Mouse (Mus musculus) erythroblast, adult 5-6 weeks (primary cell): ENCODE data around the gene Nfkbil1. TPM values are rescaled to one million over a fixed set of nuclear protein-coding genes. Genes with fewer than 3 reads are reported as not detected.
A peak's percentile ranks its signal among the peaks of the same experiment; 100 is the strongest.

ENCODE experiments used
- ATAC-seq: replicated peaks from 2 replicates; pipeline ENCODE4 v1.8.0; 2016; ENCODE audit warnings: moderate number of reproducible peaks, mild to moderate bottlenecking, moderate TSS enrichment, inconsistent platforms; ENCODE audit not compliant: poor library complexity, low FRiP score, severe bottlenecking
- total RNA-seq, 2 experiments: library from RNA; stranded (forward) in 1 of 2; stranded (reverse) in 1 of 2; fragments of 150-400 nt in 1 of 2; fragments of 200-764, 138-1000 nt in 1 of 2; gene quantifications; 2 replicates each; pipeline versions ENCODE4 v1.2.3 to v1.2.4; 2015 to 2017; ENCODE audit warnings: low replicate concordance in 2 of 2

Gene Nfkbil1
- total RNA-seq, 2 experiments from 2014 or later: 0.58 to 2.2 TPM

- no peak for ATAC-seq
These were observed 46.4 kb downstream of the Nfkbil1 start for GRCm38 (mm10) chr17:35189186-35189585.

GRCm38 (mm10) chr17:35187959-35188610 lies 47.5 kb downstream of the Nfkbil1 start, which contains the start of gene Lst1:
TSS of gene Lst1 (minus strand) at chr17:35188439.
- no peak for ATAC-seq

GRCm38 (mm10) chr17:35187345-35187744 lies 48.2 kb downstream of the Nfkbil1 start:
- no peak for ATAC-seq

GRCm38 (mm10) chr17:35186681-35187080 lies 48.9 kb downstream of the Nfkbil1 start:
- no peak for ATAC-seq

GRCm38 (mm10) chr17:35185639-35186611 lies 49.7 kb downstream of the Nfkbil1 start:
- ATAC-seq: no peak

GRCm38 (mm10) chr17:35180093-35180492 lies 55.5 kb downstream of the Nfkbil1 start:
- ATAC-seq: no peak

GRCm38 (mm10) chr17:35178528-35178927 lies 57.1 kb downstream of the Nfkbil1 start:
- peak; percentile 87 for ATAC-seq

- ATAC-seq: no peak
These were observed 59.6 kb downstream of the Nfkbil1 start, which contains the start of gene Aif1 for GRCm38 (mm10) chr17:35175968-35176367. TSS of gene Aif1 (minus strand) at chr17:35176068.

GRCm38 (mm10) chr17:35175382-35175781 lies 60.2 kb downstream of the Nfkbil1 start:
- ATAC-seq: no peak

GRCm38 (mm10) chr17:35174201-35174977 lies 61.2 kb downstream of the Nfkbil1 start:
- no peak for ATAC-seq

GRCm38 (mm10) chr17:35173329-35173728 lies 62.3 kb downstream of the Nfkbil1 start:
- no peak for ATAC-seq

GRCm38 (mm10) chr17:35172445-35173234 lies 63.0 kb downstream of the Nfkbil1 start:
- ATAC-seq: no peak

Other genes starting within 250 kb of the Nfkbil1 start
Only the 30 nearest of the 35 such genes appear.
- 0.38 and 1.5 TPM in 2 replicates for gene Msh5, start 189.0 kb downstream of the Nfkbil1 start, total RNA-seq (2015; ENCODE audit: low replicate concordance)
- 5.7 and 8.8 TPM in 2 replicates for gene Msh5, start 189.0 kb downstream of the Nfkbil1 start, total RNA-seq (2017; ENCODE audit: low replicate concordance)
- 74.6 and 85.9 TPM in 2 replicates for gene Clic1, start 185.8 kb downstream of the Nfkbil1 start, total RNA-seq (2015; ENCODE audit: low replicate concordance)
- gene Clic1, start 185.8 kb downstream of the Nfkbil1 start, total RNA-seq (2017; ENCODE audit: low replicate concordance): 66.9 and 68.8 TPM in 2 replicates
- 1.0 and 1.7 TPM in 2 replicates for gene Ddah2, start 176.8 kb downstream of the Nfkbil1 start, total RNA-seq (2015; ENCODE audit: low replicate concordance)
- gene Ddah2, start 176.8 kb downstream of the Nfkbil1 start, total RNA-seq (2017; ENCODE audit: low replicate concordance): 2.2 TPM in 1 of 2 replicates, not detected in the other
- not detected in 2 replicates for gene Ly6g6c, start 170.4 kb downstream of the Nfkbil1 start, total RNA-seq (2015; ENCODE audit: low replicate concordance)
- gene Ly6g6c, start 170.4 kb downstream of the Nfkbil1 start, total RNA-seq (2017; ENCODE audit: low replicate concordance): not detected in 2 replicates
- 0.42 TPM in 1 of 2 replicates, not detected in the other for gene Mpig6b, start 169.6 kb downstream of the Nfkbil1 start, total RNA-seq (2015; ENCODE audit: low replicate concordance)
- not detected in 2 replicates for gene Mpig6b, start 169.6 kb downstream of the Nfkbil1 start, total RNA-seq (2017; ENCODE audit: low replicate concordance)
- gene Ly6g6e, start 158.9 kb downstream of the Nfkbil1 start, total RNA-seq (2015; ENCODE audit: low replicate concordance): not detected in 2 replicates
- not detected in 2 replicates for gene Ly6g6e, start 158.9 kb downstream of the Nfkbil1 start, total RNA-seq (2017; ENCODE audit: low replicate concordance)
- not detected in 2 replicates for gene Ly6g6d, start 157.7 kb downstream of the Nfkbil1 start, total RNA-seq (2015; ENCODE audit: low replicate concordance)
- gene Ly6g6d, start 157.7 kb downstream of the Nfkbil1 start, total RNA-seq (2017; ENCODE audit: low replicate concordance): 1.4 TPM in 1 of 2 replicates, not detected in the other
- gene Ly6g6f, start 150.2 kb downstream of the Nfkbil1 start, total RNA-seq (2015; ENCODE audit: low replicate concordance): not detected in 2 replicates
- not detected in 2 replicates for gene Ly6g6f, start 150.2 kb downstream of the Nfkbil1 start, total RNA-seq (2017; ENCODE audit: low replicate concordance)
- gene Abhd16a, start 146.5 kb downstream of the Nfkbil1 start, total RNA-seq (2015; ENCODE audit: low replicate concordance): 28.1 and 36.8 TPM in 2 replicates
- 33.3 and 63.0 TPM in 2 replicates for gene Abhd16a, start 146.5 kb downstream of the Nfkbil1 start, total RNA-seq (2017; ENCODE audit: low replicate concordance)
- not detected in 2 replicates for gene Ly6g5c, start 127.5 kb downstream of the Nfkbil1 start, total RNA-seq (2015; ENCODE audit: low replicate concordance)
- gene Ly6g5c, start 127.5 kb downstream of the Nfkbil1 start, total RNA-seq (2017; ENCODE audit: low replicate concordance): not detected in 2 replicates
- gene Ly6g5b, start 120.4 kb downstream of the Nfkbil1 start, total RNA-seq (2015; ENCODE audit: low replicate concordance): 7.7 TPM in 1 of 2 replicates, not detected in the other
- 0.34 TPM in 1 of 2 replicates, not detected in the other for gene Ly6g5b, start 120.4 kb downstream of the Nfkbil1 start, total RNA-seq (2017; ENCODE audit: low replicate concordance)
- 10.9 and 14.8 TPM in 2 replicates for gene Gpank1, start 114.3 kb downstream of the Nfkbil1 start, total RNA-seq (2015; ENCODE audit: low replicate concordance)
- 15.8 and 20.4 TPM in 2 replicates for gene Gpank1, start 114.3 kb downstream of the Nfkbil1 start, total RNA-seq (2017; ENCODE audit: low replicate concordance)
- 156 and 181 TPM in 2 replicates for gene Csnk2b, start 113.7 kb downstream of the Nfkbil1 start, total RNA-seq (2015; ENCODE audit: low replicate concordance)
- 76.5 and 112 TPM in 2 replicates for gene Csnk2b, start 113.7 kb downstream of the Nfkbil1 start, total RNA-seq (2017; ENCODE audit: low replicate concordance)
- 0.63 and 1.5 TPM in 2 replicates for gene D17H6S53E, start 109.4 kb downstream of the Nfkbil1 start, total RNA-seq (2015; ENCODE audit: low replicate concordance)
- 2.6 and 2.8 TPM in 2 replicates for gene D17H6S53E, start 109.4 kb downstream of the Nfkbil1 start, total RNA-seq (2017; ENCODE audit: low replicate concordance)
- not detected in 2 replicates for gene Apom, start 103.7 kb downstream of the Nfkbil1 start, total RNA-seq (2015; ENCODE audit: low replicate concordance)
- gene Apom, start 103.7 kb downstream of the Nfkbil1 start, total RNA-seq (2017; ENCODE audit: low replicate concordance): 0.94 TPM in 1 of 2 replicates, not detected in the other
- 23.8 and 47.9 TPM in 2 replicates for gene Bag6, start 100.6 kb downstream of the Nfkbil1 start, total RNA-seq (2015; ENCODE audit: low replicate concordance)
- 48.1 and 71.4 TPM in 2 replicates for gene Bag6, start 100.6 kb downstream of the Nfkbil1 start, total RNA-seq (2017; ENCODE audit: low replicate concordance)
- gene Prrc2a, start 70.9 kb downstream of the Nfkbil1 start, total RNA-seq (2015; ENCODE audit: low replicate concordance): 70.2 and 111 TPM in 2 replicates
- 15.1 and 22.6 TPM in 2 replicates for gene Prrc2a, start 70.9 kb downstream of the Nfkbil1 start, total RNA-seq (2017; ENCODE audit: low replicate concordance)
- 14.4 and 19.8 TPM in 2 replicates for gene Aif1, start 59.7 kb downstream of the Nfkbil1 start, total RNA-seq (2015; ENCODE audit: low replicate concordance)
- gene Aif1, start 59.7 kb downstream of the Nfkbil1 start, total RNA-seq (2017; ENCODE audit: low replicate concordance): 8.7 and 15.8 TPM in 2 replicates
- 55.5 and 77.7 TPM in 2 replicates for gene Lst1, start 47.4 kb downstream of the Nfkbil1 start, total RNA-seq (2015; ENCODE audit: low replicate concordance)
- 32.2 and 57.3 TPM in 2 replicates for gene Lst1, start 47.4 kb downstream of the Nfkbil1 start, total RNA-seq (2017; ENCODE audit: low replicate concordance)
- 4.6 TPM in 1 of 2 replicates, not detected in the other for gene Ltb, start 41.4 kb downstream of the Nfkbil1 start, total RNA-seq (2015; ENCODE audit: low replicate concordance)
- gene Ltb, start 41.4 kb downstream of the Nfkbil1 start, total RNA-seq (2017; ENCODE audit: low replicate concordance): 1.7 and 3.8 TPM in 2 replicates
- 10.7 and 19.2 TPM in 2 replicates for gene Tnf, start 33.8 kb downstream of the Nfkbil1 start, total RNA-seq (2015; ENCODE audit: low replicate concordance)
- 2.8 and 8.3 TPM in 2 replicates for gene Tnf, start 33.8 kb downstream of the Nfkbil1 start, total RNA-seq (2017; ENCODE audit: low replicate concordance)
- not detected in 2 replicates for gene Lta, start 30.4 kb downstream of the Nfkbil1 start, total RNA-seq (2015; ENCODE audit: low replicate concordance)
- not detected in 2 replicates for gene Lta, start 30.4 kb downstream of the Nfkbil1 start, total RNA-seq (2017; ENCODE audit: low replicate concordance)
- gene Gm16181, start 15.0 kb downstream of the Nfkbil1 start, total RNA-seq (2015; ENCODE audit: low replicate concordance): not detected in 2 replicates
- not detected in 2 replicates for gene Gm16181, start 15.0 kb downstream of the Nfkbil1 start, total RNA-seq (2017; ENCODE audit: low replicate concordance)
- 1.0 and 2.7 TPM in 2 replicates for gene Atp6v1g2, start 2.1 kb downstream of the Nfkbil1 start, total RNA-seq (2015; ENCODE audit: low replicate concordance)
- 3.8 TPM in 1 of 2 replicates, not detected in the other for gene Atp6v1g2, start 2.1 kb downstream of the Nfkbil1 start, total RNA-seq (2017; ENCODE audit: low replicate concordance)
- gene Ddx39b, start 6.0 kb upstream of the Nfkbil1 start, total RNA-seq (2015; ENCODE audit: low replicate concordance): 65.7 and 80.5 TPM in 2 replicates
- gene Ddx39b, start 6.0 kb upstream of the Nfkbil1 start, total RNA-seq (2017; ENCODE audit: low replicate concordance): 48.1 and 50.2 TPM in 2 replicates
- gene H2-D1, start 26.9 kb upstream of the Nfkbil1 start, total RNA-seq (2015; ENCODE audit: low replicate concordance): 117 and 224 TPM in 2 replicates
- 217 and 402 TPM in 2 replicates for gene H2-D1, start 26.9 kb upstream of the Nfkbil1 start, total RNA-seq (2017; ENCODE audit: low replicate concordance)
- not detected in 2 replicates for gene H2-Q1, start 84.6 kb upstream of the Nfkbil1 start, total RNA-seq (2015; ENCODE audit: low replicate concordance)
- gene H2-Q1, start 84.6 kb upstream of the Nfkbil1 start, total RNA-seq (2017; ENCODE audit: low replicate concordance): not detected in 2 replicates
- gene H2-Q2, start 106.5 kb upstream of the Nfkbil1 start, total RNA-seq (2015; ENCODE audit: low replicate concordance): not detected in 2 replicates
- gene H2-Q2, start 106.5 kb upstream of the Nfkbil1 start, total RNA-seq (2017; ENCODE audit: low replicate concordance): not detected in 2 replicates
- gene H2-Q4, start 143.8 kb upstream of the Nfkbil1 start, total RNA-seq (2015; ENCODE audit: low replicate concordance): 3.6 and 5.6 TPM in 2 replicates
- gene H2-Q4, start 143.8 kb upstream of the Nfkbil1 start, total RNA-seq (2017; ENCODE audit: low replicate concordance): 8.3 and 8.9 TPM in 2 replicates
- 5.6 and 8.5 TPM in 2 replicates for gene H2-Q6, start 189.1 kb upstream of the Nfkbil1 start, total RNA-seq (2015; ENCODE audit: low replicate concordance)
- 5.9 and 7.7 TPM in 2 replicates for gene H2-Q6, start 189.1 kb upstream of the Nfkbil1 start, total RNA-seq (2017; ENCODE audit: low replicate concordance)